Mouse (Mus musculus) right cerebral cortex, postnatal 10 days (tissue): ENCODE results near the gene Eme2.

Experiments used
- DNase-seq, 2 experiments: peaks; one replicate each; pipeline ENCODE4 v3.0.0; 2021; ENCODE audit warnings: low spot score in 2 of 2

Gene Eme2

GRCm38 (mm10) chr17:24840341-24840740 lies 54.5 kb downstream of the Eme2 start:
- DNase-seq = no peak

DNA sequence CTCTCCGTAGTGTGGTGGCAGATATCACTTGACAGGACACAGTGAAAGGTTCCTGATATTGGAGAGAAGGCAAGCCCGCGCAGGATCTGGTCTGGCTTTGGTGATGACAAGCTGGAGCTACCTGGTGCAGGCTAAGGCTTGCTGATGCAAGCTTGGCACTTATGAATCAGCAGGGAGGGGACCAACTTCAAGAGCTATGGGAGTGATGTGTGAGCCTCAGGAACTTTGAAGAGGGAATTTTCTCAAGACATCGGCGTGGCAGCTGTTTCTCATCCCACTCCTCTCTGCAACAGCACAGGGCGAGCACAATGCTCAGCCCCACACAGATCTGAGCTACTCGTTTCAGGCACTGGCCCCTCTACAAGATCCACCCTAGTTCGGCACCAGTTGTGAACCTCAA lies 55.0 kb downstream of the Eme2 start, which contains the start of gene Hagh:
TSS of gene Hagh (plus strand) at position 302 of the 400 bp plus-strand sequence.
- DNase-seq = no peak
